ENCODE assay signal across 14 mouse cellular contexts in genomic region chr4:138966866-138967265, GRCm38 (mm10). TPM values are rescaled to one million over a fixed set of nuclear protein-coding genes. Genes with fewer than 3 reads are reported as not detected.
DNase-seq lines count a peak whose midpoint lies in the region; ATAC-seq and TF ChIP-seq lines count a peak whose summit lies in the region.
"Had no signal": no experiment of that assay in that cellular context is flagged by ENCODE, and none has a peak within 500 bp of the region (broad histone marks: within the 10 kb centered on the region; RNA-seq: fewer than 3 reads in every experiment).

Rnf186 (plus strand) TSS chr4:138967112.

- H3K9me3 ChIP-seq in G1E (replicated peaks) = peaks cover 7% of the 10 kb centered on the region
- no peaks in the 10 kb centered on the region for H3K9me3 ChIP-seq in intestine, postnatal 0 days (ENCODE audit: control insufficient read depth)
- H3K9me3 ChIP-seq: forebrain, embryonic 10.5 days; hindbrain, embryonic 12.5 days had no signal

- peak within 1 kb of the TSS; percentile 6; the same call in 1 of the 2 replicates for H3K4me3 ChIP-seq in G1E (ENCODE audit: low read depth, low read length)
- peak within 1 kb of the TSS; percentile 55 for H3K4me3 ChIP-seq in intestine, postnatal 0 days (ENCODE audit: low read depth, low read length)
- H3K4me3 ChIP-seq in cerebellum, adult 2 months (replicated peaks; ENCODE audit: insufficient read depth, low read depth, low read length) = no peak within 1 kb of the TSS
- H3K4me3 ChIP-seq: forebrain, embryonic 10.5 days; hindbrain, embryonic 12.5 days had no signal

- peak within 1 kb of the TSS; percentile 59 for H3K9ac ChIP-seq in intestine, postnatal 0 days (ENCODE audit: low read depth, low read length)
- H3K9ac ChIP-seq: hindbrain, embryonic 12.5 days had no signal

- H3K27ac ChIP-seq in intestine, postnatal 0 days (ENCODE audit: low read depth, low read length) = peak within 1 kb of the TSS; percentile 89
- no peak within 1 kb of the TSS for H3K27ac ChIP-seq in cerebellum, adult 2 months (ENCODE audit: insufficient read depth, low read length)
- H3K27ac ChIP-seq: forebrain, embryonic 10.5 days; hindbrain, embryonic 12.5 days had no signal

- WGBS in intestine, postnatal 0 days = 29% methylated on average over 13 of the region's 13 CpGs
- 90% methylated on average over 13 of the region's 13 CpGs for WGBS in cerebellum, adult 2 months

- peaks cover 6% of the 10 kb centered on the region for H3K36me3 ChIP-seq in G1E (replicated peaks)
- no peaks in the 10 kb centered on the region for H3K36me3 ChIP-seq in intestine, postnatal 0 days (ENCODE audit: control insufficient read depth, insufficient read depth)
- H3K36me3 ChIP-seq: forebrain, embryonic 10.5 days; hindbrain, embryonic 12.5 days had no signal

- peaks cover 70% of the 10 kb centered on the region for H3K4me1 ChIP-seq in G1E (ENCODE audit: insufficient read depth, low read depth, low read length)
- peaks cover 6% of the 10 kb centered on the region for H3K4me1 ChIP-seq in intestine, postnatal 0 days (replicated peaks; ENCODE audit: control insufficient read depth, insufficient read depth, low read length)
- H3K4me1 ChIP-seq in cerebellum, adult 2 months (ENCODE audit: control insufficient read depth, insufficient read depth, low read length) = no peaks in the 10 kb centered on the region; the same call in 1 of the 2 replicates

- no peak for TF ChIP-seq CTCF in G1E (IDR thresholded peaks at IDR 0.05; ENCODE audit: low read depth, low read length)
- TF ChIP-seq CTCF in intestine, postnatal 0 days (IDR thresholded peaks at IDR 0.05; ENCODE audit: low read depth) = peak; percentile 61
- no peak for TF ChIP-seq CTCF in cerebellum, adult 2 months (IDR thresholded peaks at IDR 0.05; ENCODE audit: borderline replicate concordance, insufficient read depth, low read depth, low read length)

- H3K4me2 ChIP-seq in intestine, postnatal 0 days (replicated peaks; ENCODE audit: low read depth) = peak within 1 kb of the TSS; percentile 68
- H3K4me2 ChIP-seq: heart, embryonic 11.5 days; hindbrain, embryonic 12.5 days had no signal

- H3K27me3 ChIP-seq in G1E (ENCODE audit: insufficient read depth, low read length) = peaks cover 12% of the 10 kb centered on the region
- no peaks in the 10 kb centered on the region for H3K27me3 ChIP-seq in intestine, postnatal 0 days (replicated peaks; ENCODE audit: control insufficient read depth, insufficient read depth, low read length)
- no peaks in the 10 kb centered on the region for H3K27me3 ChIP-seq in cerebellum, adult 2 months (ENCODE audit: control insufficient read depth, insufficient read depth, low read length)

- ATAC-seq in G1E (ENCODE audit: extremely low read depth, insufficient number of reproducible peaks, low FRiP score, poor library complexity, severe bottlenecking) = no peak
- ATAC-seq in intestine, postnatal 0 days = peak; percentile 82

- TF ChIP-seq POLR2A in cerebellum, adult 2 months (IDR thresholded peaks at IDR 0.05; ENCODE audit: borderline replicate concordance, insufficient read depth, low read length) = no peak

- no peak for DNase-seq in G1E (ENCODE audit: low spot score)
- DNase-seq in kidney, postnatal 25 days = peak; percentile 73 to 88
- DNase-seq in lung, postnatal 4 days = peak; percentile 47 to 49
- DNase-seq in cerebellum, adult 2 months = no peak
- no peak for DNase-seq in frontal cortex, postnatal 25 days (ENCODE audit: low spot score in 2 of 2)
- DNase-seq in T-cell, adult 2 months (ENCODE audit: low spot score) = no peak
- DNase-seq: cerebellum, adult 8-10 months; left cerebral cortex, postnatal 4 days; right cerebral cortex, postnatal 25 days had no signal

RNA-seq across cellular contexts. Expression of gene Rnf186, which starts in this region (rescaled TPM):
- total RNA-seq in G1E (2014; fragmentation: Nextera tagmentation) (not detected in 2 replicates), G1E (2017) (0.12 and 0.27 TPM in 2 replicates)
- polyA plus RNA-seq in G1E (2012) = not detected in 2 replicates
- polyA plus RNA-seq in intestine, postnatal 0 days (2015; fragmentation: Nextera tagmentation; extraction: Ambion mirVana) = 65.2 and 70.7 TPM in 2 replicates
- not detected in 2 replicates for polyA plus RNA-seq in cerebellum, adult 2 months (2012; rRNA removed)
- total RNA-seq: left cerebral cortex, postnatal 4 days; midbrain, postnatal 0 days had no signal
- polyA plus RNA-seq: forebrain, embryonic 10.5 days; heart, embryonic 11.5 days; hindbrain, embryonic 12.5 days; midbrain, postnatal 0 days had no signal

Comparison
In these comparisons a context has a peak if more than half of its experiments do, and no peak if none do; other contexts are left out.
1. RNA of gene Rnf186 (polyA plus RNA-seq): 65.2 to 70.7 TPM in intestine, postnatal 0 days; not detected in G1E and not detected in cerebellum, adult 2 months; every median in the first group is over 10 times any median in the second.
2. DNase-seq: peak in kidney, postnatal 25 days (2 of 2) and lung, postnatal 4 days (2 of 2); none in G1E (single experiment), cerebellum, adult 2 months (0 of 2), frontal cortex, postnatal 25 days (0 of 2) and T-cell, adult 2 months (single experiment).